Mouse (Mus musculus) B cell, adult 2 months (primary cell): ENCODE measurements around the gene Bmpr1b.

Experiments
- DNase-seq, 2 experiments: peaks; one replicate each; pipeline ENCODE4 v3.0.0; 2022

The Bmpr1b gene

GRCm38 (mm10) chr3:141984548-141984947 lies 184.7 kb downstream of the Bmpr1b start:
- no peak for DNase-seq

- DNase-seq, result no peak
Measured at GRCm38 (mm10) chr3:141981613-141982432, 187.4 kb downstream of the Bmpr1b start.

- DNase-seq, result no peak
Measured at GRCm38 (mm10) chr3:141966244-141966643, 203.0 kb downstream of the Bmpr1b start.

- no peak for DNase-seq
Measured at GRCm38 (mm10) chr3:141952931-141953330, 216.3 kb downstream of the Bmpr1b start.

GRCm38 (mm10) chr3:141950642-141951041 lies 218.6 kb downstream of the Bmpr1b start:
- no peak for DNase-seq

DNA sequence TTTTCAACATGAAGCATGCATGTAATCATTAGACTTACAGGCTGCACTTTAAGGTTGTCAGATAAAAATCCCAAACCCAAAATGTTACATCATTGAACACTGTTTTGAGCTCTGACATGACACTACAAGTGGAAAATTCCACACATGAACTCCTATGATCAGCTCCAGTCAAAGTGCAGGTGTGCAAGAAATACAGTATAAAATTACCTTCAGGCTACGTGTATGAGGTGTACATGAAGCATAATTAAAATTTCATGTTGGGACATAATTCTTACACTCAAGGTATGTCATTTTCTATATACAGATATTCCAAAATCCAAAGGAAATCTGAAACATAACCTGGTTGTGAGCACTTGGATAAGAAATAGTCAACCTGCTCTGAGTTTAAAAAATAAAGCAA lies 220.7 kb downstream of the Bmpr1b start:
- no peak for DNase-seq

- no peak for DNase-seq
Measured at GRCm38 (mm10) chr3:141948096-141948495, 221.1 kb downstream of the Bmpr1b start.

DNA sequence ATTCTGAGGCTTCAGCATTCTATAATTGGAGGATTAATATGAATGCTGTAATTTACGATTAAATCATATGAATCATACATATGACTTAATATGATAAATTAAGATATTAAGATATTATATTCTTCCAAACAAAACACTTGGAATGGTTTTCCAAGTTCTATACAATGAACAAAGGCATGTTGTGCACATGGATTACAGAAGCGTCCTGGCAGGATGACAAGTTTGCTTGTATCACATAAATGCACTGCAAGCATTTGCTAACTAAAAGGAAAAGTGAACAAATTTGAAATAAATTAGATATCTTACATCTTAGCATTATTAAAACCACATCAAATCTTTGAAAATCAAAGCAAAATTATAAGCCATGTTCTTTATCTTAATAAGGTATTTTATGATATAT lies 222.4 kb downstream of the Bmpr1b start:
- DNase-seq, result no peak

- DNase-seq, result no peak
Measured at GRCm38 (mm10) chr3:141943317-141943742, 225.9 kb downstream of the Bmpr1b start.

DNA sequence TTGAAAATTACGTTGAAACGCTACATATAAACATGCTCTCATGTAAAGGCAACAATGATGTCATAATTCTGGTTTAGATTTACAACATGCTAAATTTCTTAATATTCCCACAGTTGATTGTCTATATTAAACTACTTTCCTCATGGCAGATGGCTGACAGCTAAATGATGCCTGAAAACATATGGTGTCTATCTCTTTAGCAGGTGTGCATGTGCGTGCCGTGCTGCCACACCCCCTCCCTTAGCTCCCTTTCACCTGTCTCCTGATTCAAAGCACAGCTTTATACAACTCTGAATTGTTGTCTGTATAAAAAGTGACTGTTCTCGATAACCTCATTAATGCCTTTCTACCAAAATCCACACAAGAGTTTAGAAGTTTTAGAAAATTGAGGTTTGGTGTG lies 229.0 kb downstream of the Bmpr1b start:
- no peak for DNase-seq

DNA sequence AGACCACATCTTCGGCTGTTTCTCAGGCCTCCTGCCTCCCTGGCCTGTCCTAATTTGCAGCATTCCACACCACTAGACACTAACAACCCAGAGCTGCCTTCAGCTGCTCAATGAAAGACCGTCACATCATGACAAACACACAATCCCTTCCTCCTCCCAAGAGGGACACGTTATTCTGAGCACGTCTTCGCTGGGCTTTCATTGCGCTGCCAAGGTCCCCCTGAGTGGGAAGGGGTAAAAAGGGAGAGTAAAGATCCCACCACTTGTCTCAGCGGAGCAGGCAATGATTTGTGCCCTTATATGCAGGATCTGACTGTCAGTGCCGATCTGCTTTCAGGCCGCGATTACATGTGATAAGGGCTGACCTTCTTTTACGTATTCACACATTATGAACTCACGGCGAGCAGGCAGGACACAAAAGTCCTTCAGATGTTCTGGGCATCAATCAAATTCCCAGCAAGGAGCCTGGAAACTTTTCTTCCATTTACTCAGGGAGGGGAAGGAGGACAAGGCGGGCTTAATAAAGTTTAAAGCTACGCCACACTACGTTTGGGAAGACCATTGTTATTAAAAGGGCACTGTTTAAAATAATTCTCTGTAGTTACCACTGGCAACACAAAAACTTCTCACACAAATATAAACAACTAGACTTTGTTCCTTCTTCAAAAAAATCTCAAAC lies 232.5 kb downstream of the Bmpr1b start:
- no peak for DNase-seq

DNA sequence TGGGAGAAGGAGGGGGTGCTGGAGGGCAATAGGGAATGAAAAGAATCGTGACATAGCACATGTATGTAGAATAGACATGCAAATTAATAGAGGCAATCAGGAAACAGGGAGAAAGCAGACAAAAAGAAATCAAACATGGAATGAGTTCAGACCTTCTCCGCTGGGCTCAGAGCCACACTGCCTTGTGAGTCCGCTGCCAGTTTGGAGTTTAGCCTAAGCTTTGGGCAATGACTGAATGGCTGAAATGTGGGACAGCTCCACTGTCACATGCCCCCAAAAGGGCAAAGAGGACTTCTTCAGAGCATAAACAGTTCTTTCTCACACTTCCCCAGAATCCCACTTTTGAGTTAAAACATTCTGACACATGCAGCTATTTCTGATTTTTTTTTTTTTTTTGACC lies 236.3 kb downstream of the Bmpr1b start:
- no peak for DNase-seq

DNA sequence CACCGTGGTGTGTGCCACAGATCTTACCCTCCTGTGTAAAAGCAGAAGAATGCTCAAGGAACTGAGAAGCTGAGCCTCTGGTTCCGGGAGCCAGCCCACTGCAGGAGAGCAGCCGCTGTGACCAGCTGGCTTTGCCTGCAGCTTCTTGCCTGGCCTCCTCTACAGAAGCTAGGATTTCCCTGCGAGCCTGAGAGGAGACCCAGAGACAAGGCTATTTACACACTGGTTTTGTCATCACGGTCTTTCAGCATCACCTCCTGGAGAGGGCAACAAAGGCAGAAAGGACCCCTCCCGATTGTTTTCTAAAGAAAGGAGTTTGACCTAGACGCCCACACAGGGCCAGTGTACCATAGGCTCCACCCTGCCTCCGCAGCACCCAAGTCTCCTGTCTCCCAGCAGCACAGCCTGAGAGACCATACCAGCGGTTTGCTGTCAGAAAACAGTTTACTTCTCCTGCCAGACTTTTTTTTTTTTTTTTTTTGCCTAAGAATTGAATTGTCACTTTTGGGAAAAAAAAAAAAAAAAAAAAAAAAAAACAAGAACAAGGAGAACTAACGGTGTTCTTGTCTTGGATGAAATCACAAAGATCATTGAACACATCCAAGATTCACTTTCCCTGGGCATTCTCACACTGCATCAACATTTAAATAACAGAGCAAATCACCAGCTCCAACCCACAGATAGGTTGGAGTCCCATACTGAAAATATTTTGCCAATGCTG lies 237.7 kb downstream of the Bmpr1b start:
- DNase-seq, result no peak

GRCm38 (mm10) chr3:141923442-141923841 lies 245.8 kb downstream of the Bmpr1b start:
- DNase-seq, result no peak

DNA sequence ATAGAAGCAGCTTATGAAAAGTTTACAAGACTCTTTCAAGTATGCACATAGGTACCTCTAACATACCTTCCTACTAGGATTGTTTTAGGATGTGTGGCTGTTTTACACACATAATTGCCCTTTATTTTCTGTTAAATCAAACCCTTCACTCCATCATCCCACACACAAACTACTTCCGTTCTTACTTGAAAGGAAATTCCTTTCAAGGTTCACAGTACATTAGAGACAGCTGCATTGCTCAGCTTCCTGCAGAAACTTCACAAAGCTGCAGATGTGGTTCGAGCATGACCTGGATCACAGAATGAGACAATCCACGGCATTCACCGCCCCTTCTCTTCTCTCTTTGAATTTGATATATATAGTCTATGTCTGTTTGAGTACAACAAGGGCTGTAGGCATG lies 248.1 kb downstream of the Bmpr1b start:
- DNase-seq, result no peak

DNA sequence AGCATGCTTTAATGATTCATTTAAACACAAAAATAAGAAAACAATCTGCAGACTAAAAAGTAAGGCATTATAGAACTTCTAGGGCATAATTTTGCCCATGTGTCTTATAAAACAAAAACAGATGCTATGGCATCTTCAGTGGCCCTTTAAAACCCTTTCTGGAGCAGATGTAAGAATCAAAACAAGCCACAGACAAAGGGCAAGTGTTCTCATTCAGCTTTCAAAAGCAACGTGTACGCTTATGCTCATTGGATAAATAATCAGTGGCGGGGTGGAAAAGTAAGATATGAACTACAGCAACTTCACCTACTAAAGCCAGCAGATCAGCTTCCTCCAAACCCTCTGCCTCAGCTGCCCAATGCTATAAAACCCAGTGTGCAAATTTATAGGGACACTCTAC lies 249.6 kb downstream of the Bmpr1b start:
- DNase-seq, result no peak

DNA sequence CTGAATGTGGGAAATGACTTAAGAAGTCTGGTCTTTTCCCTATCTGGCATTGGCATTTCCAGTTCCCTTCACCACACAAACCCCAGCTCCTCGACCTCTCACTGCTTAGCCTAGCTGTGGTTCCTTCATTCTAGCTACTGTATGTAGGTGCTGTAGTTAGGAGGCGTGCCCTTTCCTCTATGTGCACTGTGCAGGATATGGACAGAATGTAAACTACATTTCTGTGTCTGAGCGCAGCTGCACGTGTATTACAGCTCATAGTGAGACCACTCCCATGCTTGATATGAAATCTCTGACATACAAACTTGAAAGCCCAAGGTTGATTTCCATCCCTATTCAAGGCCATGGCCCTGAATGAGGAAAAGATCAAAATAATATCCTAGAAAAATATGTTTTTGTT lies 252.1 kb downstream of the Bmpr1b start:
- DNase-seq, result no peak

- DNase-seq, result no peak
Measured at GRCm38 (mm10) chr3:141915995-141916394, 253.2 kb downstream of the Bmpr1b start.

- no peak for DNase-seq
Measured at GRCm38 (mm10) chr3:141914588-141914987, 254.6 kb downstream of the Bmpr1b start.

GRCm38 (mm10) chr3:141909136-141909535 lies 260.1 kb downstream of the Bmpr1b start:
- no peak for DNase-seq

- DNase-seq, result no peak
Measured at GRCm38 (mm10) chr3:141905903-141906623, 263.2 kb downstream of the Bmpr1b start.

DNA sequence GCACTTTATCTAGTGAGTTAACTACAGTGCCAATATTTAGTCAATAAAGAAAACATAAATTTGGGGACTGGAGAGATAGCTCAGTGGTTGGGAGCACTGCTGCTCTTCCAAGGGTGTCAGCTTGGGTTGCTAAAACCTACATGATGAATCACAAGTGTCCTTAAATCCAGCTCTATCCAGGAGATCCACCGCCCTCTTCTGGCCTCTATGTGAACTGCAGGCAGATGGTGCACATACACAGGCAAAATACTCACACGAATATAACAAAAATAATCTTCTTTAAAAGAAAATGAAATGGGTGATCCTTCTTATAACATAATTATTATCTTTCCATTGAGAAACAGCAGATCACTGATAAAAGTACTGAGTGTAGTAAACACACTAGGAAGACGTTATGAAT lies 268.9 kb downstream of the Bmpr1b start:
- DNase-seq, result no peak

- no peak for DNase-seq
Measured at GRCm38 (mm10) chr3:141899521-141899920, 269.7 kb downstream of the Bmpr1b start.
